Mouse (Mus musculus): ENCODE data around the gene Defb5.

GRCm38 (mm10) chr8:19258136-19258535, 10.8 kb downstream of the Defb5 start:
- TF ChIP-seq CTCF (IDR thresholded peaks at IDR 0.05; ENCODE audit: extremely low read depth, insufficient read length, insufficient replicate concordance, low read depth, low read length) (no peak), POLR2A (IDR thresholded peaks at IDR 0.05; ENCODE audit: low read depth, low read length) (no peak)
